Mouse (Mus musculus) cerebellum, postnatal 36 days (tissue): ENCODE data around the gene Mip.
"Not testable (repeated sequence)": the region's sequence is repeated elsewhere in the genome, so short reads cannot be mapped to it uniquely, and the experiment has no call there.

ENCODE experiments used
- DNase-seq, 2 experiments: peaks; one replicate each; pipeline ENCODE4 v3.0.0; 2021 to 2022; ENCODE audit warnings: mixed read lengths in 2 of 2

Mip gene

DNA sequence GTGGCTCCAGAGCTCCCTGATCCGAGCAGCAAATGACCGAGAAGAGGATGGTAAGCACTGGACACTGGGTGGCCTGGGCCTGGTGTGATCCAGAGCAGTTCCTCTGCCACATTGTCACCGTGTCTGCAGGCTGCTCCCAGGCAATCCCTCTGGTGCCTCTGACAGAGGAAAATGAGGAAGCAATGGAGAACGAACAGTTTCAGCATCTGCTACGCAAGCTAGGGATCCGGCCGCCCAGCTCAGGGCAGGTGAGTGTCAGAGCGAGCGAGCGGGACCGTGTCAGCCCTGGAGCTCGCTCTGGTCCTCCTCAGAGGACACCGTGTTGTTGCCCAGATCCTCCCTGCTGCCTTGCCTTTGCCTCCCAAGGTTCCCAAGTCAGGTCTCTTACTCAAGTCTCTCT is 24.9 kb downstream of the Mip start:
- no peak for DNase-seq

DNA sequence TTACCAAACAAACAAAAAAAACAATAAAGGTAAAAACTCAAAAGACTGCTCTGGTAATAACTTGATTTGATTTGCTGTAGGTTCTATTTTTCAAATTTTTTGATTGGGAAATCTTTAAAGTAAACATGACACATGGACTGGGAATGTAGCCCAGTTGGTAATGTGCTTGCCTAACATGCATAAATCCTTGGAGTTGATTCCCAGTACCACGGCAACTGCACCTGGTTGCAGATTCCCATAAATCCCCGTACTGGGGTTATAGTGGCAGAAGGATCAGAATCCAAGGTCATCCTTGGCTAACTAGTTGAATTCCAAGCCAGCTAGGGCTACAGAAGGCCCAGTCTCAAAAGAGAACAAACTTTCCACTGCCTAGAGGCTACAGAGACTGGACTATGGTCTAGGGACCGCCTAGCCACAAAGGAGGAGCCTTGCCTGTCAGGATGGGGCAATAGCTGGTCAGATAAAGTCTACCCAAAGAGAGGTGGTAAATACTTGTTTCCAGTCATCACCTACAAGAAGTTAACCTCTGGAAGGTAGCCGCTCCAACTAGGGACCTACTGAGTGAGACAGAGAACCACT is 28.1 kb downstream of the Mip start, which contains the start of gene Apon:
Apon (plus strand) TSS at position 420 of the 579 bp plus-strand sequence.
- DNase-seq: no peak

DNA sequence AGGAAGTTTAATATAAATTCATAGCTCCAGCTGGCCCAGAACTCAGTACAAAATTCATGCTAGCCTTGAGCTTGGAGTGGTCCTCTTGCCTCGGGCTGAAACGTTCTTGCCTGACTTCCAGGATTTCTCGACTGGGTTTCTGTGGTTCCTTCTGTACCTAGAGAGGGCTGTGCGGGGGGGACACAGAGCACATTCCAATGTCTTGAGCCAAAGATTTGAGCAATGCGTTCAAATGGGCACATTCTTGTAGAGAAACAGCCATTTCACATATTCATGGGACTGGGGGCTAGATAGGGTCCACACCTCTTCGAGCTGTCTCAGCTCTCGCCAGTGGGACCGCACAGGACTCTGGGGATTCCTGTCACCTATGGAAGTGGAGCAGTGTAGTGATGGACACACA is 30.3 kb downstream of the Mip start:
- no peak for DNase-seq

DNA sequence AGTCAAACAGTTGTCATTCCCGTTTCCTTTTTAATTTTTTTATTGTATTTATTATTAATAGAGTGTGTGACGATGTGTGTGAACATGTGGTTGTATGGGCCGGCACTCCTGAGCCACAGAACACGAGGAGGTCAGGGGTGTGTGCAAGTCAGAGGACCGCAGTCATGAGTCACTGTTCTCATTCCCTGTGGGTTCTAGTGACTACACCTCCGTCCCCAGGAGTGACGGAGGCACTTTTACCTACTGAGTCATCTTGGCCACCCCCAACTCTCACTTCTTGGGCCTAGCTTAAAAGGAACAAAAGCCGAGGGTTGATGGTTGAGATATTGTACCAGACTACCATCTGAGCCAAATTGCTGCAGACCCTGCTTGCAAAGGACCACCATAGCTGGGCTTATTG is 30.7 kb downstream of the Mip start:
- DNase-seq: no peak

DNA sequence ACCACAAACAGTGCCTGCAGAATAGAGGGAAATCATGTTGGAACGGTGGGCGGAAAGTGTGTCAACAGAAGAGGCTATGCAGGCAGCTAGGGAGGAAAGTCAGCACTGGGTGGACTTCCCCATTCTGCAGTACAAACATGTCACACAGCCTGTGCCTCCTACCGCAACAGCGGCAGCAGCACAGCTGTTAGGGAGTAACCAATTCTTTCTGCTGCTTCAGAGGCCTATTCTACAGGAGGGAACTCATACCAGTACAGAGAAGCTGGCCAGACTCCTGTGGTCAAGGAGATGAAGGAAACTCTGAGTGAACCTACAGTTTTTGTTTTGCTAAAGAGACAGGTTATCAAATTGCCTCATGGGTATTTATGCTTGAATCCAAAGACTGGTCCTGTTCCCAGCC is 33.3 kb downstream of the Mip start:
- no peak for DNase-seq

DNA sequence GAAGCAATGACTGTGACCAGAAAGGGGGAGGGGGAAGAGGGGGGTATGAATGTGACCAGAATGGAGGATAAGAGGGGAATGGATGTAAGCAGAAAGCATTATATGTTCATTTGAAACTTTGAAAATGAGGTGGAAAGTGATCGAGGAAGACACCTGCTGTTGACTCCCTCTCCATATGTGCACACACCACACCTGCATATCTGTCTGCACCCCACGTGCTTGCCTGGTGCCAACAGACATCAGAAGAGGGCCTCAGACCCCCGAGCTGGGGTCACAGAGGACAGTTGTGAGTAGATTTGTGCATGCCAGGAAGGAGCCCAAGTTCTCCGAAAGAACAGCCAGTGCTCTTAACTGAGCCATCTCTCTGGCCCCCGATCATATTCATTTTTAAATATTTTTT is 34.3 kb downstream of the Mip start:
- DNase-seq: no peak

DNA sequence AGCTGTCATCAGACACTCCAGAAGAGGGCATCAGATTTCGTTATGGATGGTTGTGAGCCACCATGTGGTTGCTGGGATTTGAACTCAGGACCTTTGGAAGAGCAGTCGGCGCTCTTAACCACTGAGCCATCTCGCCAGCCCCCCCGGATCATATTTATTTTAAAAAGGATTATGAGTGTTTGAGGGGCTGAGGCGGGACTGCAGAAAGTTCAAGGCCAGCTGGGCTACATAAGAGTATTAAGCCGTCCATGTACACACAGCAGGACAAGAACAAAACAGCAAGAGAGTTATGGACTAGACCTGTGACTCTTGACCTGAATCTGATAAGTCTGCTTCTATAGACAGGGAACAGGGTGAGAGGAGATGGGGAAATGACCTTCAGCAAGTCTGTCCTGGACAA is 34.7 kb downstream of the Mip start:
- not testable (repeated sequence) for DNase-seq

DNA sequence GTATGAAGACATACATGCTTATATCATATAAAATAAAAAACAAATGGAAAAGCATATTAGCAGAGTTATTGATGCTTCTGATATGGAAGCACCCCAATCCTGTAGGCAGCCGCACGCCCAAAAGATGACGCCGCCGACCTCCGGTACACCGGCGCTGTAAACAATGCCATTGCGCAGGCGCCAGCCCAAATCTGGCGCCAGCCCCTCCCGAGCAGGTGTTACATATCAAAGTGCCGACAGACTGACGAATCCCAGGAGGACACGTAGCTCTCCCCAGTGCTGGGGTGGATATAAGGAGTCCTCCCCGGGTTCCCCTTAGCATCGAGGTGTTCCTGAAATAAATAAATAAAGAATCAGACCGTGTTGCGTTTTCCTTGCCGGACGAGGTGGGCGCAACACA is 36.7 kb downstream of the Mip start:
- DNase-seq: no peak

DNA sequence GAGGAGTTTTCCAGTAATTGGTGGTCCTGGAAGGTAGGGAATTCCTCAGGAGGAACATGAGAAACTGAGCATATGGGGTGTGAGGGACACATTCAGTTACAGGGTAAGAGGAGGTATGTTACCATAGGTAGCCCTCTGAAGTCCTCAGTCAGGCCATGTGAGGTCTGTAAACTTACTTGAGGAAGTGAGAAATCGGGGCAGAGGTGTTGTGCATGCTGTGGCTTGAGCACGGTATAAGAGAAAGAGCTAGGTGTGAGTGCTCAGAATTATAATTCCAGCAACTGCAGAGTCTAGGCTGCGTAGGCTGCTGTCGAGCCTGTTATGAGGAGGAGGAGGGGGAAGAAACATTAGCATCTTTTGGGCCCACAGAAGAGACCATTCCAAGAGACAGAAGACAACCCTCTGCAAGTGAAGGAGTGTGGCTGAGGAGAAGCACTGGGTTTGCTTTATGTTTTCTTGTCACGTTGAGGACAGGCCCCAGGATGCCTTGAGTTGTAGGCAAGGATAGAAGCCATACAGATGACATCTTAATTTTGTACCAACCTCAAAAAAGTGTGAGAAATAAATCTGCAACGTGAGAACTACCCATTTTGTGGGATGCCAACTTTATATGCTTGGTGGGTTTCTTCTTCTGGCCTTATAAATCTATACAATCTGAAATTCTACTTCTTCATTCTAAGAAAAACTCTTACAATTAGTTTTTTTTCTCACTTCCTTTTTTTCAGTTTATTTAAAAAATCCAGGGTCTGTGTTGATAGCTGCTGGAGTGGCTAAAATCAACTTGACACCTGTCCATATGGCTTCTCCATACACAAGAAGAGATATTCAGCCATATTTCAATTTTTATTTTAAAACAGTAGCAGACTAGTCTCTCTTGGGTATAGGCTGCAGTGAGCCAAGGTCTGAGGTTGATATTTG is 38.0 kb downstream of the Mip start:
- DNase-seq: no peak

DNA sequence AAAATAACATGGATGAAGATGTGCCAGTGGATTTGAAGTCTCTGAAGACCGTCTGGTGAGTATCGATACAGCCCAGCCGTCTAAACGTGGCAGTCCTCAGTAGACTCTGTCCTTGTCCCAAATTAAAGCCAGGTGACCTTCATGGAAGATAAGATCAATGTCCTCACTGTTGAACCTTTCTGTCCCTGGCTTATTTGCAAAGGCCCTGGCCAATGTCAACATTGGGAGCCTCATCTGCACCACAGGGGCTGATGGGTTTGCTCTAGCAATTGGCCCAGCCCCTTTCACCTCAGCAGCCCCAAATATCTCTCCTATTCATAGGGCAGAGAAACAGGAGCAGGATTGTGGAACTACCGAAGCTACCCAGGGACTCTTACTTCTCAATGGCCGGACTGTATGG is 42.7 kb downstream of the Mip start, which contains the start of gene Apof:
Apof (plus strand) TSS at position 301 of the 400 bp plus-strand sequence.
- no peak for DNase-seq

DNA sequence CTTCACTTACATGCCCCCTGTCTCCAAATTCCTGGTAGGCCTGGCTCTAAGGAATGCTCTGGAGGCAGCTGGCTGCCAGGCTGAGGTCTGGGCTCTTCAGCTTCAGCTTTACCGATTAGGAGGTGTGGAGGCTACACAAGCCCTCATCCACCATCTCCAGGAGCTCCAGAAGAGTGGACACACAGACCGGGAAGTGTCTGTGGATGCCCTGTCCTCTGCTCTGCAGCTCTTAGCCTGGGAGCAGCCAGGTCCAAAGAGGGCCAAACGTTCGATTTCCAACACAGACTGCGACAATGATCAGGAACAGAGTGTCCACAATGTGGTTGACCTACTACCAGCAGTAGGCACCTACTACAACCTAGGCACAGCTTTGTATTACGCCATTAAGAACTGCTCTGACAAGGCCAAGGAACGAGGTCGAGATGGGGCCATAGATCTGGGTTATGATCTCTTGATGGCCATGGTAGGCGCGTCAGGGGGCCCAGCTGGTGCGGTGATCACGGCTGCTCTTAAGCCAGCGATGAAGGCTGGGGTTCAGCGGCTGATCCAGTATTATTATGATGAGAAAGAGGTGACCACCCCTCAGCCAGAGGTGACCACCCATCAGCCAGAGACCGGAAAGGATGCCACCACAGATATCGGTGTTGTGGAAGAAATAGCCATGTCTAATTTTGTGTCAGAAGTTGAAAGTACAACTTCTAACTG is 43.7 kb downstream of the Mip start:
- DNase-seq: no peak

DNA sequence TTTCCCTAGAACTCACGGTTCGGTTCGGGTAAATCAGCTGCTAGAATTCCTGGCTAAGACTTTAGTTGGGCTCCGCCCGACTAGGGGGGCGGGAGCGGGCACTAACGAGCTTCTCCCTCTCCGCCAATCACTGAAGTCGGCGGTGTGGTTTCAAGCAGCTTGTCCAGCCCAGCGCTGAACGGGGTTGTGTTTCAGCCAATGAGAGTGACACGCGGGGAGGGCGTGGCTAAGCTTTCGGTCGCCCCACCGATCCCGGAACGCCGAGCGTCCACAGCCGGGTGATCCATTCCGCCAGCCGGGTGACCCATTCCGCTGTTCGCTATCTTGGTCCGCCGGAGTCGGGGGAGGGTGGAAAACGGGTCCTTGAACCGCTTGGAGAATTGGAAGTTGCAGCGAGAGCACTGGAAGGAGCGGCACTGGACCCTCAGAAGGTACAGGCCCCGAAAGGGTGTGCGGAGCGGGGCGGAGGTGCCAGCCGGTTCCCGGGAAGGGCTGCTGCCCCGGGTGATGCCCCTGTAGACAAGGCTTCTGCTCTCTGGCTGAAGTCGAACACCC is 44.7 kb downstream of the Mip start, which contains the start of gene Stat2:
Stat2 (plus strand) TSS at position 273 of the 555 bp plus-strand sequence.
- peak; percentile 97 for DNase-seq

DNA sequence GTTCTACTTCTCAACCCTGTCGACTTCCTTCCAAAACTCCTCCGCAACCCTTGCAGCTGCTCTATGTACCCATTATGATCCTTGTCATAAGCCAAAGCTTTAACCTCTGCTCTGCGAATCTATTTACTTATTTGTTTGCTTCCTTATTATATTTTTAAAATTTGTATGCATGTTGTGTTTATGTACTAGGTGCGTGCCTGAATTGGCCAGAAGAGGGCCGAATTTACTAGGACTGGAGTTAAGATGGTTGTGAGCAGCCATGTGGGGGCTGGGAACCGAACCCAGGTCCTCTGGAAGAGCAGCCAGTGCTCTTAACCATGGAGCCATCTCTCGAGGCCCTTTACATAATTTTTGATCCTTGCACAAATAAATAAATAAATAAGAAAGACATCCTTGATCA is 45.2 kb downstream of the Mip start:
- DNase-seq: no peak

DNA sequence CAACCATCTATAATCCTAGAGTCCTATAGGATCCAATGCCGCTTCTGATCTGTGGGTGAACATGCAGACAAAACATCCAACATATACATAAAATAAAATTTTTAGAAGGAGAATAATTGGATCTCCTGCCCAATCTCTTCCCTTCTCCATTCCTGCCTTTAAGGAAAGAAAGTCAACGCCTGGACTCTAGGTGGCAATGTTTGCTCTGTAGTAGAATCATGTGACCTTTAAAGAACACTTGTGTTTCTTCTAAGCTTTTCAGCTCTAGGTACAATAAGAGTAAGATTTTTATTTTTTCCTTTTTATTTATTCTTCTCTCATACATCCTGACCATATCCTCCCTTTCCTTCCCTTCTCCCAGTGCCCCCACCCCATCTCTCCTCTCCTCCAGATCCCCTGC is 46.2 kb downstream of the Mip start:
- peak in 1 of 2 experiments; percentile 35 for DNase-seq

DNA sequence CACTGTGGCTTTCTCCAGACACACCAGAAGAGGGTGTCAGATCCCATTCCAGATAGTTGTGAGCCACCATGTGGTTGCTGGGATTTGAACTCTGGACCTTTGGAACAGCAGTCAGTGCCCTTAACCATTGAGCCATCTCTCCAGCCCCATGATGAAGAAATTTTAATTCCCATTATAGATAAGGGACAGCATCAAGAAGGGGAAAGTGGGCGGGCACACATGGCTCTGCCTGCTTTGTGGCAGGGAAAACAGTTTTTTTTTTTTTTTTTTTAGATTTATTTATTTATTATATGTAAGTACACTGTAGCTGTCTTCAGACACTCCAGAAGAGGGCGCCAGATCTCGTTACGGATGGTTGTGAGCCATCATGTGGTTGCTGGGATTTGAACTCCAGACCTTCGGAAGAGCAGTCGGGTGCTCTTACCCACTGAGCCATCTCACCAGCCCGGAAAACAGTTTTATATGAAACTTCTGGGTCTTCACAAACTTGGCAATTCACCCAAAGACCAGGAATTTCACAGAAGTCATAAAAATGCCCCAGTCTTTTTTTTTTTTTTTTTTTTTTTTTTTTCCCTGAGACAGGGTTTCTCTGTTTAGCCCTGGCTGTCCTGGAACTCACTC is 47.3 kb downstream of the Mip start:
- DNase-seq: not testable (repeated sequence)

DNA sequence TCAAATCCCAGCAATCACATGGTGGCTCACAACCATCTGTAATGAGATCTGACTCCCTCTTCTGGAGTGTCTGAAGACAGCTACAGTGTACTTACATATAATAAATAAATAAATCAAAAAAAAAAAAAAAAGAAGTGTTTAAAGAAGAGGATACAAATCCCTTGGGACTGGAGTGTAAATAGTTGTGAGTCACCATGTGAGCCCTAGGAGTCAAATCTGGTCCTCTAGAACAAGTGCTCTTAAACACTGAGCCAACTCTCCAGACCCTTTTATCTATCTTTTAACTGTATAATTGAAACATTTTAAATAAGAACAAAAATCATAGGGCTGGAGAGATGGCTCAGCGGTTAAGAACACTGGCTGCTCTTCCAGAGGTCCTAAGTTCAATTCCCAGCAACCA is 49.7 kb downstream of the Mip start:
- not testable (repeated sequence) for DNase-seq

DNA sequence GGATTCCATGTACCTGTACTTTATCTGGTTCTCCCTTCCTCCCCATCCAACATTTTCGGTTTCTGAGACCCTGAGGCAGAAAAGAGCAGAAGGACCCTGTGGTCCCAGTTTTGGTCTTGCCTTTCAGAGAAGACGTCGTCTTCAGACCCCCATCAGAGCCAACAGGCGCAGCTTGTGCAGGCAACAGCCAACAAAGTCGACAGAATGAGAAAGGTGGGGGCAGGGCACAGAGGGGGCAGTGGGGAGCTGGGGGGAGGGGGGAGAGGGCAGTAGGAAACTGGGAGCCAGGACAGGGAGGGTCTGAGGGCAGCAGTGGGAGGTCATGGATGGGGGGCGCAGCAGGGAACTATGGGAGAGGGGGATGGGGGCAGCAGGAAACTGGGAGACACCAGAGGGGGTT is 52.5 kb downstream of the Mip start:
- no peak for DNase-seq

DNA sequence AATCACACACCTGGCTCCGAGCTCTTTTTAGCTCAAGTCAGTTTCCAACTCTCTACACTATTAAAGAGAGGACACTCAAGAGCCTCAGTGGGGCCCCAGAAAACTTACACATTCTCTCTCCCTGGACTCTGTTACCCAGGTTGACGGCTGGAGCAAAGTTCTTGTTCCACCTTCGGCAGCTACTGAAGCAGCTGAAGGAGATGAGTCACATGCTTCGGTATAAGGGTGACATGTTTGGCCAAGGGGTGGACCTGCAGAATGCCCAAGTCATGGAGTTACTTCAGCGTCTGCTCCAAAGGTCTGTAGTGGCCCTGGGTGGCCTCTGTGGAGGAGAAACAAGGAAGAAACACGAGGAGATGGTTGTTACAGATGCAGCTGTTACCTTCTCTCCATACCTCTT is 55.3 kb downstream of the Mip start:
- no peak for DNase-seq
